Mouse (Mus musculus): Measurements from ENCODE around the gene Fetub. TPM values are rescaled to one million over a fixed set of nuclear protein-coding genes. Genes with fewer than 3 reads are reported as not detected.
A peak's percentile ranks its signal among the peaks of the same experiment; 100 is the strongest.

Gene Fetub
- polyA plus RNA-seq (2015; fragmentation: Nextera tagmentation; extraction: Ambion mirVana): 1.4 and 1.5 TPM in 2 replicates

DNA sequence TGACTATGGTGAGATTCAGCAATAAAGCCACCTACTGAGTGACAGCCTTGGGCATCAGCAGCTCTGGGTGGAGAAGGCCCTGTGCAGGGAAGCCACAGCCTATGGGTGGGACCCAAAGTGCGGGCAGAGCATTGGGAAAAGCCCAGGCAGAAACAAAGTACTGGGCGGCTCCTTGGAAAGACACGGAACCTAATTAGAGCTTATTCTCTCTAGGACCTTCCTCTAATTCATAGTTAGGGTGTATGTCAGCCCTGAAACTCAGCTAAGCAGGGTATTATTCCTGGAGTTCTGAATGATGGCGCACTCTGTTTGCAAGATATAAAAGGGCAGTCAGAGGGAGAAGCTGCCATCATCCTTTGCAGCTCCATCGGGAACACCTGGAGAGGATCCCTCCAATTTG lies at the start of gene Fetub:
Gene Fetub (plus strand): TSS at position 301 of the 400 bp plus-strand sequence.
- DNase-seq (ENCODE audit: low spot score): no peak

DNA sequence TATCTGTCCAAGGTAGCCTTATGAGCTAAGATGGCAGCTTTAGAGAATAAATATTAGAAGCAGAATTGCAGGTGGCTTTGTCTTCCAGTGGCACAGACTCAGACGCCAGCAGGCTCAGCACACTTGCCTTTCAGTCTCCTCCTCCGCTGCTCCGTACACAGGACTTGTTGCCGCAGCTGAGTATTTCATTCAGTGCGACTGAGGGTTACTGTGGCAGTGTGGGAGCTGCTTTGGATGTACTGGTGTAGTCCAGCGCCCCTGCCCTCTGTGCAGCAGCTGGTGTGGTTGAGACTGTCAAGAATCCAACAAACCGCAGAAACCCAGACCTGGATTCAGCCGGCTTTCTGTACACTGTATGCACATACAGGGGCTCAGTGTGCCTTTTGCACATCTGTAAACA lies 45.7 kb upstream of the Fetub start:
- DNase-seq (ENCODE audit: low spot score): no peak

DNA sequence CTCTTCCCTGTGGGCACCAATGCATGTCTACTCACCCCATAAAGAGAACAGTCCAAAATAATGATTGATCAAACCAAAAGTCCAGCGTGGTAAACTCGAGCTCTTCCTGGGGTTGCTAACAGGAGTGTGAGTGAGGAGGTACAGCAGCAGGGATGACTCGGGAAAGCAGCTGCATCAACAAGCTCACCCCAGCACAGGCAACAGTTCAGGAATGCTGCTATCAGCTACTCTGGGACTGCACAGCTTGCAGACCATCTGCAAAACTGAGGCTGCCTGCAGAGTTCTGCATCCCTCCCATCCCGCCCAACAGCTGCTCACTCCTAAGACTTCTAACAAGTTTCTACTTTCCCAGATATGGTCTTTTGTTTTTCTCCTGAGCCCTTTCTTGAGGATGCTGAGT lies 44.8 kb upstream of the Fetub start:
- DNase-seq (ENCODE audit: low spot score): no peak

DNA sequence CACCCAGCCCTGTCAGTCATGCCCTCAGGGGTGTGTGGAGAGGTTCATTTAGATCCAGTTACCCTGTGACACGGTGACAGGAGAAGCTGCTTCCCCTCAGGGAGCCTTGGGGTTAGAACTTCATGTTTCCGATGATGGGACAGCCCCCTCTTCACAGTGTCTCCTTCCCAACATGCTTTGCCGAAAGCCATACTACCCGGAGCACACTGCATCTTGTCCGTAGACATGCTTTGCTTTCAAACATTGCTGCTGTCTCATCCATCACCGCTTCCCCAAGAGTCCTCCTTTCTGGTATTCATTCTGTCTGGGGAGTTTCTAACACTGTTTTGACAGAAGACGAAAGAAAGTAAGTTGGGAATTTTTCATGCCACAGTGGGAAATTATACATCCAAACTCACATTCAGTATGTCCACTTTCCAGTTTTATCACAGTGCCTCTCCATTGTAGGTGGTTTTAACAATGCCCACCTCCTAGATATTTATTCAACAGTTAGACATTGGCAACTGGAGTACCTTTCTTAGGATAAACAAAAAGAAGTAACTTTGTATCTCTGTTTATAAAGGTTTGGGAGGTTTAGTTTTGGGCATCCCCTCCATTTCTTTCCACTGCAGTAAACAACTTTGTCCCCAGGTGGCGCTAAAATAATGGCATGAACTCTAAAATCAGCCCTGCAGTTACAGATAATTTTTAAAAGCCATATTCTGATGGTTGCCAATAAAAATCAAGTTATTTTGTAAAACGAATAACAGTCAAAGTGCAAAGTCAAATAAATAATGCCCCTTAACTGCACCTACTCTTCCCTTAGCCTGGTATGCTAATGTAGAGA lies 41.7 kb upstream of the Fetub start:
- DNase-seq (ENCODE audit: low spot score): peak; percentile 48

DNA sequence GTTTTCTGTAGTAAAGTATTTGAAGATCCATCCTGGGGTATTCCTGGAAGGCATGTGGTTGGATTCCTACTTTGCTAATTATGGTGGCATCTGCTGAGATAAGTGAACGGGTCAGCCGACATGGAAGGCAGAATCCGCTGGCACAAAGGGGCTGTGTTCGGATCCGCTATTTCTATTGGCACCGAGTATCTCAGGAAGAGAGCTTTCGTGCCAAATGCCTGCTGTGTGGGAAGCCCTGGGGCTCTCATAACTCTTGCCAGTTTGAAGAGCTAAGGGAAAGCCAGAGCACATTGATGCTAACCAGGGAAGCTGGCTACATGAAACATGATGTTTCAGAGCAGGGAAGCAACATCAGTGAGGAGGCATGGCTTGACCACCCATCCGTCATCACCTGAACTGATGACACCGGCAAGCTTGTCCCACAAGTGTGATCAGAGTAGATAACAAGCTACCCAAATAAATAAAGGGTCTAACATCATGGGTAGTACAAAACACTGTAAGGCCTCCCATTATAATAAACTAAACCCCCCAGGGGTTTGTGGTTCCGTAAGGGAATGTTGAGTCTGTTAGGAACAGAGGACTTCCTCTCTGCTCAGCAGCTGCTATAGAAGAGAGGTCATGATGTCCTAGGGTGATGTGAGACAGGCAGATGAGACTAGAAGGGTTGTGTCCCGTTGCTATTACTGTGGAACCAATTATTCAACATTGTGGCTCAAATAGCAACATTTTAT lies 40.3 kb upstream of the Fetub start:
- DNase-seq (ENCODE audit: low spot score): no peak

DNA sequence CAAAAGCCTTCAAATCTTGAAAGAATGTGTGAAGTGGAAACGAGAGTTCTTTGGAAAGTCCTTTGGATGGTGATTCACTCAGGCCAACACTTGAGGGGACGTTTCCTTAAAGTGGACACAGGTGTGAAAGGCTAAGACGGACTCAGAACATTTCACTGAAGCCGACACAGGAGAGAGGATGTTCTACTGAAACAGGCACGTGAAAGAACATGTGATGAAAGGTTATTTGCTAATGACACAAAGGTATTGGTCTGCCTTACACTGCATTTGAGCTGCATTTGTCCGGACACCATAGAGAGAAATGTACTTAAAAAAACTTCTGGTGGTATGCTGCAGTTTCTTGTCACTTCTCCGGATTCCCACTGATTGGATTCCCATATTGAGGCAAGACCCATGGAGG lies 39.4 kb upstream of the Fetub start:
- no peak for DNase-seq (ENCODE audit: low spot score)

DNA sequence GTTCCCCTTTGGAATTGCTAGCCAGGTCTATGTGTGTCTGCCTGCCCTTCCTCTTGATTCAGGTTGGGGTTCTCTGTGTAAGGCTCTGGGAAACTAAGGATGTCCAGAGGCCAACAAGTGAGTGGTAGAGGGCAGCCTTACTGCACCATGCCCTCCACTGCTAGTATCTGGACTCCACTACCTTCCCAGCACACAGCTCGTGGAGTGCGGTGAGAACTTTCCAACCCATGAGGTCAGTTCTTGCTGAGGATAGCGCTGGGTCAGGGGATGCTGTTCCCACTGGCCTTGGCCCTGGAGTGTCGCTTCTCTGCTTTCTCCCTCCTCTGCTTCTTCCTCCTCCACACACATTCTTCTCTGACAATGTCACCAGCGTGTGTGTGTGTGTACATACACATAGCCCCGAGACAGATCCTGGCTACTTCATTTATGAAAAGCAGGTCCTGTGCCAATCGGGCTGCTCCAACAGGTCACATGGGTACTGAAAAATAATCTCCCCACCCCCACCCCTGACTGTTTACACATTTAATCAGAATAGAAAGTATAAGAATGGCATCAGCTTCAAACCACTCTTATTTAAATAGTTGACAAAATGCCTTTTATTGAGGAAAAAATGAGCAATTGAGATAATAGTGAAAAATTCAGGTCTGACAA lies 38.1 kb upstream of the Fetub start:
- no peak for DNase-seq (ENCODE audit: low spot score)

DNA sequence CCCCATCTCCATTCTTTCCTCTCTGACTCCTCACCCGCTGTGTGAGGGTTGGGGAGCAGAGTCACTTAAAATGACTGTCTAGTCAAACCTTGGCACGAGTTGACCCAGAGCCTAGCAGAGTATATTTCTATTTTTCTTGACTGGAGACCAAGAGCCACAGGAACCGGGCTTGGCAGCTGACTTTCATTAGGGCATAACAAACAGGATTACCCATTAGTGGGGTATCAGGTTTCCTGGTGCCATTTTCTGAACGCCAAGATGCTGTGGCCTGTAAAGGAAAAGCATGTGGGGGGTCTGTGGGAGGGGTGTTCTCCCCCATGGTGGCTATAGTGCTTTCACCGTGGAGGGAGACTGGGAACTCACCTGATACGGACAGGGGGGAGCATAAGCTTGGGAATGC lies 37.2 kb upstream of the Fetub start:
- no peak for DNase-seq (ENCODE audit: low spot score)

DNA sequence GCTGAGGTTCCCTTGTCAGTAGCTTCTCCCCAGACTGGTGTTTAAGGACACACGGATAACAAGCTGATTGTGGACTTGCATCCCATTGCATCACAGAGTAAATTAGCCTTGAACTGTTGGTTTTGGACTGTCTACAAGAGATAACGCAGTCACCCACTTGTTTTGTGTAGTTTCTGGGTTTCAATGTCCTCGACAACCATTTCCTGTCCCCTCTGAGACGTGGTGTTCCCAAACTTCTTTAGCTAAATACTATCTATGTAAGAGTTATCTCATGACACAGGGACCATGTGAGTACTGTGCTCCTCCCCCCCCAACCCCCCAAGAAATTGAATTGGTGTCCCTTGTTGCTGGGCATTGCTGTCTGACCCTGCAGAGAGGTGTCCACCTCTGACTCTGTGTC lies 36.6 kb upstream of the Fetub start:
- no peak for DNase-seq (ENCODE audit: low spot score)

DNA sequence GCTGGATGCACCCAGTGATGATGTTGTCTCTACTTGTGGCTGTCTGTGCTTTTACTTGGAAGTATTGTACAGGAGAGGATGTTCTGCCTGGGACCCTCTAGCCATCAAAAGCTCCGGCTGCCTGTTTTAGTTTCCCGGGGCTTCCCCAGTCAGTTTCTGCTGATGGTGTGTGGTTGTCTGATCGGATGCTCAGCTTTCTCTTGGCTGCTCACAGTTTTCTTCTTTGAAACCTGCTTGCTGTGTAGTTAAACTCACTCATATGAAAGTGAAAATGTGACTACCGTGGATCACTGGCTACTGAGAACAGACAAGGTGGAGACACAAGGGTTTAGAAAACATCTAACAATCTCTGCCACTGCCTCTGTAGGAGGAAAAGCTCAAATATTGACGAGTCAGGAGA lies 34.7 kb upstream of the Fetub start:
- no peak for DNase-seq (ENCODE audit: low spot score)

DNA sequence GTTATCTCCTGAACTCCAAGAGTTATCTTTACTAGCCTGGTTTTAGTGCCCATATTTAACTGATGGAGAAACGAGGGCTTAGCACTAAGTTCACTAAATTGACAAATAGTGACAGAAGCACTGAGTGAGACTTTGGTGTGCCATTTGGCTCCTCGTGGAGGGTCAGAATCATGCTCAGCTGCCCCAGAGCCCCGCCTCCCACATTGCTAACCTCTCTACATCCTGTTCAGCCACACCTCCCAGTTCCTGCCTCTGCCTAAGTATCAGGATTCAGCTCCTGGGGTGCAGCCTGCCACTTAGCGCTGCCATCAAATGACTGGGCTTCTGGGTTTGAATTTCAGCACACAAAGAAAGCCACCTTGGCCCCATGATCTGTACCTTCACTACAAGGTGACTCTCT lies 32.8 kb upstream of the Fetub start:
- DNase-seq (ENCODE audit: low spot score): no peak

DNA sequence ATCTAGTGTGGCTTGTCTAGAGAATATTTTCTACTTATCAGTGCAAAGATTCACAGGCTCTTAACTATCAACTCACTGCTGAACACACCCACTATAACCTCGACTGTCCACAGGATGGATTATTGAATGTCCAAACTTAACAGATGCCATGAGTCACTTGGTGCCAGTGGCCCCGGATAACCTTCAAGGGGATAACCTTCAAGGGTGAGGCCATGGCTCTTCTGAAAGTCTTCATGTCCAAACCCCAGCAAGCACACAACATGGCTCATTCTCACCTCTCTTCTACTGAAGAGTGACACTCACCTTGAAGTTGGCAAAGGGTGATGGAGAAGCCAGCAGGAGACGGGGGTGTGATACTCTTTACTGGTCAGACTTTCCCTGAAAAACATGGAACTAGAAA lies 31.4 kb upstream of the Fetub start:
- DNase-seq (ENCODE audit: low spot score): no peak

DNA sequence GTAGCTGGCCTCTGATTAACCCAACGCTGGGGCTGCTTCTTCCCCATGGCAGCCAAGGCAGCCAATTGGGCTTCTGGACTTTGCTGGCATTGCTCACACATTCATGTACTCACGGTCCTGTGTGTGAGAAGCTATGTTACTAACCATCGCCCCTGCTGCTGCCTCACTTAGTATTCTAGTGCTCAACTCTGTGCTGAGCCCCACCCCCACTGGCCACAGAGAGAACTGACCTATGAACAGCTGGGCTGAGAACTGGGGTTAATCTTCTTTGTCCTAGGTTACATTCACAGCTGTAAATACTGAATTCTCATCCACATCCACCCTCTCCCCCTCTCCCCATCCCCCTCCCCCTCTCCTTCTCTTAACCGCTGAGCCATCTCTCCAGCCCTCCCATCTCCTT lies 29.3 kb upstream of the Fetub start:
- no peak for DNase-seq (ENCODE audit: low spot score)

DNA sequence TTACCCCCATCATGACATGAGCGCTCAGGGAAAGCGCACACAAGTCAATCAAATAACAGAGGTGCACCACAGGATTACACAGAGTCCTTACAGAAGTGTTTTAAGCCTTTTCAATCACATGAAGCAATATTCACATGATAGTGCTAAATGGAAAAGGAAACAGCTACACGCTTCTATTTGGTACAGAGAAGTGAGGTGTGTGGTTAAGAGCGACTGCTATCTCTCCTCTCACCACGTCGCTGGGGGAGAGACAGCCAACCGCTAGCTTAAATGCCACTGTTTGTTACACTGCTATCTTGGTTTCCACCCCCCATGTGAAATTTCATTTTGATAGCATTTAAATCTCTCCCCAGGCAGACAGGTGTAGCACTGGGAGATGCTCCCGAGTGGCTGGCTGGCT lies 28.4 kb upstream of the Fetub start:
- DNase-seq (ENCODE audit: low spot score): no peak

DNA sequence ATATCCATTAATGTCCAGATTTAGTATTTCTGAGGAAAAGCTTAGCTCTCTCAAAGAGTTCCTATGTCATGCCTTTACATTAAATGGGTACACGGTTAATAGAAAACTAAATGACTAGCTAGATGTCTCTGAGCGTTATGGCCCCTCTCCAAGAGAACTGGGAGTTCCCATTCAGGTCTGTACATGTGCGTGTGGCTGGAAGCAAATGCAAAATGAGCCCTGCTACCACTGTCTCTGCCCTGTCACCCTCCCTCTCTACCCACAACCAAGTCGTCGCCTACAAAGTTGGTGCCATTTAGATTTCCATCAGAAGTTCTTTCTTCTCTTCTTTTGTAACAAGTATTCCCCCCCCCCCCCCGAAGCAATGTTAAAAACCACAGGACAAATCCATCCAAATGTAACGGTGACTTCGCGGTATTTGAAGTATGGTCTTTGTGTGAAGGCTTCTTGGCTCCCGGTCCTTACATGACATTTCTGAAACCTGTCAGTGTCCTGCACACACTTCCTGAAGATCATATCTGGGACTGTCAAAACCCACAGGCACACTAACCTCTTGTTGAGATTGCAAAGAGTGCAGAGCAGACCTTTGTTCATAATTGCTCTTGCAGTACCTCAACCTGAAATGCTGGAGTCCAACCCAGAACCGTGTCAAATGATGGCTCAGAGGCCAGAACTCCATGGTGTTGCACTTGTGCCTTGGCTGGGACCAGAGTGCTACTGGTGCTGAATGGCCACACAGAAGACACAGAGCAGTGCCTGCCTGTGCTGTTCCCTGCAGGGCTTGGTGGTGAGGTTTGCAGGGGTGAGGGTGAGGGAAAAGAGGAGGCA lies 27.2 kb upstream of the Fetub start, which contains the start of gene Ahsg:
Gene Ahsg (plus strand): TSS at position 595 of the 828 bp plus-strand sequence.
- DNase-seq (ENCODE audit: low spot score): no peak

DNA sequence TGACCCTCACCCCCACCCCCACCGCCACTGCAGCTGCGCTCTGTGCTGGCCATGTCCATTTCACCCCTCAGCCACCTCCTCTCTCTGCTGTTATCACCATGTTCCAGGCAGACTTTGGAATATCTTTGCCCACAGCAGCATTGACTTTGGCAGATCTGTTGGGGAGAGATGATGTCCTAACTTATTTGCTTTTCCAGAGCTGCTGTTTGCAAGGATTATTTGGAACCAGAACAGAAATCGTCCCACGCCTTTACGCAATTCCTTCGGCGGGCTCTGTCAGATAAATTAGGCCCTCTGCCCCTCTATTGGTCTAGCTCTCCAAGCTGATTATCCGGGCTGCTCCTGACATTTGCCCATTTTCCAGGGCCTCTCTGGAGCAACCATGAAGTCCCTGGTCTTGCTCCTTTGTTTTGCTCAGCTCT lies 26.4 kb upstream of the Fetub start:
- no peak for DNase-seq (ENCODE audit: low spot score)

DNA sequence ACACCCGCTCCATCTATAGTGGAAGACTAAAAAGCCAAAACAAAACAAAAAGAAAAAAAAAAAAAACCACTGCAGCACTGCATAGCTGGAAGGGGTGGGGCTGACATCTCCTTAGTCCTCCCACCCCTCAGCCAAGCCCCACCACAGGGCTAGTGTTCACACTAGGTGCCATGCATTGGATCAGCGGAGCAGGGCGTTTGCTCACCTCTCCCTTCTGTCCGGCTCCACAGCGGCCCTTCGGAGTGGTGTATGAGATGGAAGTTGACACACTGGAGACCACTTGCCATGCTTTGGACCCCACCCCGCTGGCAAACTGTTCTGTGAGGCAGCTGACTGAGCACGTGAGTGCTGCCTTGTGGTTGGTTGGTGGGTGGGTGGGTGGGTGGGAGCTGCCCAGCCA lies 24.0 kb upstream of the Fetub start:
- DNase-seq (ENCODE audit: low spot score): no peak

DNA sequence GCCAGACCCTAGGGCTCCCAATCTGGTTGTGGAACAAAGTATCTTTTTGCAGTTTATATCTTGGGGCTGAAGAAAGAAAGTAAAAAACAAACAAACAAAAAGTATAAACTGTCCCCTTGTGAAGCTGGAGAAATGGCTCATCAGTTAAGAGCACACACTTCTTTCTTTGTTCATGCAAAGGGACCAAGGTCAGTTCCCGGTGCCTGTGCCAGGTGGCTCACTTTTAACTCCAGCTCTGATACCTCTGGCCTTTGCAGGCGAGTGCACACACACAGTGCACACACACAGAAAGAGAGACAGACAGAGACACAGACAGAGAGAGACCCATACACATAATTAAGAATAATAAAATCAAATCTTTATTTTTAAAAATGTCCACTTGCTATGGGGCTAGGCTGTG lies 21.5 kb upstream of the Fetub start:
- DNase-seq (ENCODE audit: low spot score): no peak

DNA sequence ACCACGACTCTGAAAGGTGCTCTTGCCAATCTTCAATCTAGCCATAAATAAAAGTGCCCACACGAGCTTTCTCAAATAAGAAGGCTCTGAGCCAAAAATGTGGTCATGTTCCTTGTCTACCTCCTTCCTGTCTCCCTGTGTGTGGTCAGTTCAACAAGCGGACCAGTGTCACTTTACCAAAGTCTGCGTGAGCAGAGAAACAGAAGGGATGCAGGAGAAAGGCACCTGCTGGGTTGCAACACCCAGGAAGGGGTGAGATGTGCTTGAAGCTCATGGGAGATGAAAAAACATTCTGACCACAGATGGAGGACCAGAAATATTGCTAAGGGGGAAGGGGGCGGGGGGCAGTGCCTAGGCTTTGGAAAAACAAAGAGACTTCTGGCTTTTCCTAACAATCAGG lies 18.8 kb upstream of the Fetub start:
- DNase-seq (ENCODE audit: low spot score): no peak

DNA sequence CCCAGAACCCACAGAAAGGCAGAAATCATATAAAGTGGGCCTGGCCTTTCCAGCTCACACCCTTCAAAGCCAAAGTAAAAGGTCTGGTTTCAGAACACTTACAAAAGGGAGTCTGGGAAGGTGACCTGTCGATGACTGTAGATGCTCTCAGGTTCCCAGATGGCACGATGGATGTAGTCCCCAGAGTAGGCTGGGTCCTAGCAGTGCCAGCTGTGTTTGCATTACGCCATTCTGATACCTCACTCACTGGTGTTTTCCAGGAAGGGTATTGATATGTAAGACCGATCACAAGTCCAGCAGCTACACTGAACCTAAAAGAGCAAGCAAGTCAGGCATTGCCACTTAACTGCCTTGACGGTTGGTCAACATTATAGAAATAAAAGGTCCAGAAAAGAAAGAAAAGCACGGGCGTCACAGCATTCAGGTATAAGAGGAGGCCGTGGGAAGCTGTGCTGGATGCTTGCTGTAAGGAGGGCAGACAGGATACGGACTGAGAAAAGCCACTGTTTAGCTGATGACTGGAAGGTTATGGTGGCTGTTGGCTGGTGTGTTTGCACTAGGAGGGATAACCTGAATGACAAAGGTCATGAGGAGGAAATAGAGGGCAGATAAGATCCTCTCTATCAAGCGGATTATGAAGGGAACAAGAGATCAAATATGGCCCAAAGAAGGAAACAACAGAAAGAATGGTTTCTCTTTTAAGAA lies 18.1 kb upstream of the Fetub start:
- DNase-seq (ENCODE audit: low spot score): no peak

DNA sequence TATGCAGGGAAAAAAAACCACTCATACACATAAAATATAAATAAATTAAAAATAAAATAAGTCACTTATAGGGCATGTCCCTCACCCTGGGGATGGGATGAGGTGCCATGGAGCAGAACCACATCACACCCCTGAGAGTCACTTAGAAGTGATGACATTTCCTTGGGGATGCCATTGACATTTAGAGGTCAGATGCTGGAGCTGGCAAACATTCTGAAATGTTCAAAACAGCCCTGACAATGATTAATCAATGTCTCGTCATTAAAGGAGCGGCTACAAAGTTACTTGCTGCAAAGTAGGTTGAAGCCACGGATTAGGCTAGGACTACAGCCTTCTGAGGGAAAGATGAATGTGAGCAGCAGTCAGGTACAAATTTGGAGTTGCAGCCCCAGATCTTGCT lies 16.8 kb upstream of the Fetub start:
- DNase-seq (ENCODE audit: low spot score): no peak

All from thymus, postnatal 0 days (tissue).